Mouse (Mus musculus) cortical plate, adult 2 months (tissue): ENCODE measurements around the gene Oasl1.

Experiments
- CTCF ChIP-seq: fragments of 200-500 bp; IDR thresholded peaks from 2 replicates; pipeline ENCODE4 v1.5.1; 2011; ENCODE audit warnings: mild to moderate bottlenecking, control low read depth, low read length; ENCODE audit not compliant: insufficient read depth; ENCODE audit errors: extremely low read depth
- POLR2A ChIP-seq: fragments of 200-500 bp; IDR thresholded peaks from 2 replicates; pipeline ENCODE4 v1.6.1; 2011; ENCODE audit warnings: mild to moderate bottlenecking, low read length, control low read depth; ENCODE audit not compliant: insufficient read depth; ENCODE audit errors: extremely low read depth

- TF ChIP-seq POLR2A (no peak), CTCF (no peak)
These were observed 7.2 kb upstream of the Oasl1 start for GRCm38 (mm10) chr5:114915854-114916253.
